Mouse (Mus musculus) cerebellum, adult 11-12 months (tissue): ENCODE results near the gene Tatdn2.
A peak's percentile ranks its signal among the peaks of the same experiment; 100 is the strongest.
"Not testable (repeated sequence)": the region's sequence is repeated elsewhere in the genome, so short reads cannot be mapped to it uniquely, and the experiment has no call there.

Experiments used
- DNase-seq: peaks from one replicate; pipeline ENCODE4 v3.0.0; 2022

Tatdn2 gene

GRCm38 (mm10) chr6:113672989-113673388 lies 23.9 kb upstream of the Tatdn2 start:
- no peak for DNase-seq

- no peak for DNase-seq
Observed at GRCm38 (mm10) chr6:113675234-113675633, 21.6 kb upstream of the Tatdn2 start.

- no peak for DNase-seq
Observed at GRCm38 (mm10) chr6:113675991-113676390, 20.9 kb upstream of the Tatdn2 start.

GRCm38 (mm10) chr6:113677070-113677734 lies 19.6 kb upstream of the Tatdn2 start:
- DNase-seq, result no peak

- DNase-seq, result peak; percentile 20
Observed at GRCm38 (mm10) chr6:113678246-113679012, 18.4 kb upstream of the Tatdn2 start.

GRCm38 (mm10) chr6:113679993-113680566 lies 16.8 kb upstream of the Tatdn2 start:
- no peak for DNase-seq

GRCm38 (mm10) chr6:113681271-113681670 lies 15.6 kb upstream of the Tatdn2 start:
- peak; percentile 48 for DNase-seq

GRCm38 (mm10) chr6:113683081-113683825 lies 13.6 kb upstream of the Tatdn2 start:
- no peak for DNase-seq

GRCm38 (mm10) chr6:113686551-113687125 lies 10.2 kb upstream of the Tatdn2 start:
- peak; percentile 48 for DNase-seq

GRCm38 (mm10) chr6:113690008-113690399 lies 6.8 kb upstream of the Tatdn2 start:
- no peak for DNase-seq

GRCm38 (mm10) chr6:113690400-113691083 lies 6.3 kb upstream of the Tatdn2 start:
- no peak for DNase-seq

- DNase-seq, result no peak
Observed at GRCm38 (mm10) chr6:113691084-113691462, 5.8 kb upstream of the Tatdn2 start.

GRCm38 (mm10) chr6:113692661-113693133 lies 4.2 kb upstream of the Tatdn2 start:
- no peak for DNase-seq

GRCm38 (mm10) chr6:113693377-113693776 lies 3.5 kb upstream of the Tatdn2 start:
- DNase-seq, result no peak

GRCm38 (mm10) chr6:113695203-113695602 lies 1.6 kb upstream of the Tatdn2 start:
- no peak for DNase-seq

- DNase-seq, result peak; percentile 31
Observed at GRCm38 (mm10) chr6:113695766-113696355, 989 bp upstream of the Tatdn2 start.

- peak; percentile 59 for DNase-seq
Observed at GRCm38 (mm10) chr6:113697222-113698205, 664 bp downstream of the Tatdn2 start.

- DNase-seq, result no peak
Observed at GRCm38 (mm10) chr6:113712718-113713117, 15.9 kb downstream of the Tatdn2 start.

GRCm38 (mm10) chr6:113713389-113713788 lies 16.5 kb downstream of the Tatdn2 start:
- DNase-seq, result not testable (repeated sequence)

GRCm38 (mm10) chr6:113714276-113714675 lies 17.4 kb downstream of the Tatdn2 start:
- DNase-seq, result no peak
